Mouse (Mus musculus): ENCODE measurements around the gene Mok.
"Not testable (repeated sequence)": the region's sequence is repeated elsewhere in the genome, so short reads cannot be mapped to it uniquely, and the experiment has no call there.

The Mok gene

GRCm38 (mm10) chr12:110840348-110841198 is at the start of gene Mok:
Mok (minus strand) TSS chr12:110840939.
- peak; percentile 94 to 95 for DNase-seq (ENCODE audit: low spot score in 2 of 2)

GRCm38 (mm10) chr12:110889036-110890020 is 48.6 kb upstream of the Mok start, which contains the start of the genes Cinp and Tecpr2:
Cinp (minus strand) TSS chr12:110889145.
Tecpr2 (plus strand) TSS chr12:110889264.
- DNase-seq (ENCODE audit: low spot score in 2 of 2) = peak; percentile 95 to 96

GRCm38 (mm10) chr12:110888606-110889005 is 47.9 kb upstream of the Mok start:
- no peak for DNase-seq (ENCODE audit: low spot score in 2 of 2)

GRCm38 (mm10) chr12:110888106-110888505 is 47.4 kb upstream of the Mok start:
- DNase-seq (ENCODE audit: low spot score in 2 of 2) = no peak

- DNase-seq (ENCODE audit: low spot score in 2 of 2) = no peak
Measured at GRCm38 (mm10) chr12:110885251-110885650, 44.5 kb upstream of the Mok start.

GRCm38 (mm10) chr12:110882291-110882690 is 41.6 kb upstream of the Mok start:
- DNase-seq (ENCODE audit: low spot score in 2 of 2) = no peak

- no peak for DNase-seq (ENCODE audit: low spot score in 2 of 2)
Measured at GRCm38 (mm10) chr12:110875351-110875750, 34.6 kb upstream of the Mok start.

GRCm38 (mm10) chr12:110871247-110871646 is 30.5 kb upstream of the Mok start:
- DNase-seq (ENCODE audit: low spot score in 2 of 2) = no peak

GRCm38 (mm10) chr12:110870107-110870506 is 29.4 kb upstream of the Mok start:
- no peak for DNase-seq (ENCODE audit: low spot score in 2 of 2)

GRCm38 (mm10) chr12:110865989-110866388 is 25.2 kb upstream of the Mok start:
- no peak for DNase-seq (ENCODE audit: low spot score in 2 of 2)

- no peak for DNase-seq (ENCODE audit: low spot score in 2 of 2)
Measured at GRCm38 (mm10) chr12:110865571-110865970, 24.8 kb upstream of the Mok start.

- no peak for DNase-seq (ENCODE audit: low spot score in 2 of 2)
Measured at GRCm38 (mm10) chr12:110864008-110864407, 23.3 kb upstream of the Mok start.

- peak; percentile 39 to 47 for DNase-seq (ENCODE audit: low spot score in 2 of 2)
Measured at GRCm38 (mm10) chr12:110861256-110861655, 20.5 kb upstream of the Mok start.

GRCm38 (mm10) chr12:110860293-110860692 is 19.6 kb upstream of the Mok start:
- no peak for DNase-seq (ENCODE audit: low spot score in 2 of 2)

- not testable (repeated sequence) for DNase-seq (ENCODE audit: low spot score in 2 of 2)
Measured at GRCm38 (mm10) chr12:110858681-110859080, 17.9 kb upstream of the Mok start.

GRCm38 (mm10) chr12:110857196-110857595 is 16.5 kb upstream of the Mok start:
- peak in 1 of 2 experiments; percentile 21 for DNase-seq (ENCODE audit: low spot score in 2 of 2)

GRCm38 (mm10) chr12:110854786-110855737 is 14.3 kb upstream of the Mok start:
- peak in 1 of 2 experiments; percentile 20 for DNase-seq (ENCODE audit: low spot score in 2 of 2)

GRCm38 (mm10) chr12:110851923-110852322 is 11.2 kb upstream of the Mok start:
- DNase-seq (ENCODE audit: low spot score in 2 of 2) = no peak

GRCm38 (mm10) chr12:110851414-110851813 is 10.7 kb upstream of the Mok start:
- DNase-seq (ENCODE audit: low spot score in 2 of 2) = peak; percentile 28 to 39

- no peak for DNase-seq (ENCODE audit: low spot score in 2 of 2)
Measured at GRCm38 (mm10) chr12:110850929-110851256, 10.2 kb upstream of the Mok start.

Data from natural killer cell, adult 2 months (primary cell).